Mouse (Mus musculus): ENCODE data around the gene Sgpl1. TPM values are rescaled to one million over a fixed set of nuclear protein-coding genes. Genes with fewer than 3 reads are reported as not detected.

Sgpl1 gene
- total RNA-seq, 2 experiments from 2014 or later, result 11.9 to 23.9 TPM

Other genes with a start within 250 kb of the Sgpl1 start
- gene Pcbd1, start 58.4 kb downstream of the Sgpl1 start, total RNA-seq (2015; ENCODE audit: low replicate concordance), result 9.4 TPM in 1 of 2 replicates, not detected in the other
- gene Pcbd1, start 58.4 kb downstream of the Sgpl1 start, total RNA-seq (2017; ENCODE audit: low replicate concordance), result not detected in 2 replicates
- not detected in 2 replicates for gene Tbata, start 24.3 kb upstream of the Sgpl1 start, total RNA-seq (2015; ENCODE audit: low replicate concordance)
- gene Tbata, start 24.3 kb upstream of the Sgpl1 start, total RNA-seq (2017; ENCODE audit: low replicate concordance), result not detected in 2 replicates
- gene Adamts14, start 125.7 kb upstream of the Sgpl1 start, total RNA-seq (2015; ENCODE audit: low replicate concordance), result 1.3 TPM in 1 of 2 replicates, not detected in the other
- gene Adamts14, start 125.7 kb upstream of the Sgpl1 start, total RNA-seq (2017; ENCODE audit: low replicate concordance), result 0.39 TPM in 1 of 2 replicates, not detected in the other
- not detected in 2 replicates for gene Prf1, start 150.1 kb upstream of the Sgpl1 start, total RNA-seq (2015; ENCODE audit: low replicate concordance)
- not detected in 2 replicates for gene Prf1, start 150.1 kb upstream of the Sgpl1 start, total RNA-seq (2017; ENCODE audit: low replicate concordance)
- not detected in 2 replicates for gene Pald1, start 235.8 kb upstream of the Sgpl1 start, total RNA-seq (2015; ENCODE audit: low replicate concordance)
- gene Pald1, start 235.8 kb upstream of the Sgpl1 start, total RNA-seq (2017; ENCODE audit: low replicate concordance), result 0.39 TPM in 1 of 2 replicates, not detected in the other